Mouse (Mus musculus) layer of hippocampus, adult 8-10 months (tissue): ENCODE data around the gene Ldhc. TPM values are rescaled to one million over a fixed set of nuclear protein-coding genes. Genes with fewer than 3 reads are reported as not detected.

ENCODE experiments used
- DNase-seq, 2 experiments: peaks; one replicate each; pipeline ENCODE4 v3.0.0; 2022; ENCODE audit warnings: low spot score in 2 of 2
- total RNA-seq, 4 experiments: library from RNA; stranded (reverse); gene quantifications; 2 replicates each; pipeline ENCODE4 v1.2.4; 2022

Gene Ldhc
- total RNA-seq, 4 experiments from 2014 or later: not detected

GRCm38 (mm10) chr7:46916376-46916775 is 55.4 kb downstream of the Ldhc start:
- no peak for DNase-seq

- no peak for DNase-seq
Observed at GRCm38 (mm10) chr7:46918678-46919371, 57.8 kb downstream of the Ldhc start.

- peak; percentile 81 to 88 for DNase-seq
Observed at GRCm38 (mm10) chr7:46919551-46920176, 58.7 kb downstream of the Ldhc start, which contains the start of gene Tsg101. Gene Tsg101 (minus strand): TSS chr7:46919969.

- DNase-seq: no peak
Observed at GRCm38 (mm10) chr7:46922075-46922474, 61.1 kb downstream of the Ldhc start.

Other genes with a start within 250 kb of the Ldhc start
- 10 to 100 TPM; 47.2 to 59.9 (median 51.2) TPM for gene Sergef, start 221.4 kb upstream of the Ldhc start, total RNA-seq
- 1 to 10 TPM in 1 of 4 experiments, under 1 TPM in 1, not detected in 2; 0.25 to 2.3 TPM for gene Tph1, start 188.7 kb upstream of the Ldhc start, total RNA-seq
- 10 to 100 TPM; 10.8 to 12.7 (median 11.2) TPM for gene Saal1, start 150.5 kb upstream of the Ldhc start, total RNA-seq
- not detected for gene Saa3, start 145.5 kb upstream of the Ldhc start, total RNA-seq
- gene Saa4, start 128.6 kb upstream of the Ldhc start, total RNA-seq: not detected
- not detected for gene Saa1, start 118.2 kb upstream of the Ldhc start, total RNA-seq
- gene Saa2, start 109.4 kb upstream of the Ldhc start, total RNA-seq: not detected
- gene Hps5, start 65.1 kb upstream of the Ldhc start, total RNA-seq: 10 to 100 TPM; 15.9 to 22.1 (median 17.5) TPM
- 10 to 100 TPM; 34.4 to 40.6 (median 36.0) TPM for gene Gtf2h1, start 65.1 kb upstream of the Ldhc start, total RNA-seq
- 100 to 1,000 TPM; 286 to 315 (median 301) TPM for gene Ldha, start 19.7 kb upstream of the Ldhc start, total RNA-seq
- 10 to 100 TPM; 60.2 to 74.6 (median 67.6) TPM for gene Tsg101, start 58.8 kb downstream of the Ldhc start, total RNA-seq
- 10 to 100 TPM; 12.3 to 24.1 (median 17.4) TPM for gene Uevld, start 97.3 kb downstream of the Ldhc start, total RNA-seq
- not detected for gene Gm9999, start 122.4 kb downstream of the Ldhc start, total RNA-seq
- gene Spty2d1, start 147.2 kb downstream of the Ldhc start, total RNA-seq: 10 to 100 TPM; 15.1 to 17.6 (median 16.2) TPM
- 10 to 100 TPM; 10.3 to 21.0 (median 15.3) TPM for gene Tmem86a, start 189.4 kb downstream of the Ldhc start, total RNA-seq